Mouse (Mus musculus): ENCODE measurements around the gene Abcb1b.
"Not testable (repeated sequence)": the region's sequence is repeated elsewhere in the genome, so short reads cannot be mapped to it uniquely, and the experiment has no call there.

Abcb1b gene

DNA sequence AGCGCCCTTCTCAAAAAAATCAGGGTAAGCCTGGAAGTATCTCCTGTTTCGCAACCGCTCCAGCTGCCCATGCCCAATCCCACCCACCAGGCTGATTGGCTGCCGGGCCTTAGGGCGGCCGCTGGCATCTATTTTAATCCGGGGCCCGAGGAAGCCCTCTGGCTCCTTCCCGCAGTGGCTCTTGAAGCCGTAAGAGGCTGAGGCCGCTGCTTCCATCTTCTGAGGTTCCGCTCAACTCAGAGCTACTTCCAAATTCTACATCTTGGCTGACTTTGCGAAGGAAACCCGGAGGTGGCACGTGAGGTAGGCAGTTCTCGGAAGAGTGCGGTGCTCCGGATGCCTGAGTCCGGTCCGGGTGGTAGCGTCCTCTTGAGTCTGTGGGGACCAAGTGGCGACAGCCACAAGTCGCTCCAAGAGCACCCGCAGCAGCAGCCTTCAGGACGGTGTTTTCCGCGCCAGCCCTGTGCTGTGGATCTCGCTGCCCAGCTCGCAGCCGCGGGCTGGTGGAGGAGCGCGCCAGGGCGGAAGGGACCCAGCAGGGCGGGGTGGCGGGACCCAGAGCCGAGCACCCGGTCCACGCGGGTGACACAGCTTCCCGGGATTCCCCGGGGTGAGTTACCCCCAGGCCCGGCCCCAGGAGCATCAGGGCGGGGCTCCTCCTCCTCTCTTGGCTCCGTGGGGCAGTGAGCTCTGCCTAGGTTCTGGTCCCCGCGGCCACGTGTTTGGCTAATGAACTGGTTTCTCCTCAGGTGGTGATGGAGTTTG lies at the start of gene Abcb1b:
TSS of gene Abcb1b (plus strand) at position 161 of the 765 bp plus-strand sequence.
- DNase-seq (ENCODE audit: low read depth, low spot score) = peak; percentile 76

DNA sequence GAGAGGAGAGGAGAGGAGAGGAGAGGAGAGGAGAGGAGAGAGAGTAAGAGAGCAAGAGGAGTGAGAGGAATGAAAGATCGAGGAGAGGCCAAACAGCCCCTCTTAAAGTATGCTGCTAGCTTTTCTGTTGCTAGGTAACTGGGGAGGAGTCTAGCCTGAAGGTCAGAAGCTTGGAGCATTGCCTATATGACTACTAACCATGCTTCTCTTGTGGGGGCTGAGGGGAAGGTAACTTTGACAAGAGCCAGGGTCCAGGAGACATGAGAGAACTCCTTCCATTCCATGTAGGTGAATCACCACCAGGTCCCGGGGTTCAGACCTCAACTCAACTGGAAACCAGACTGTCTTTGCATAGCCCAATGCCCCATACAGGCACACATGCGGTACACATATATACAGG lies 25.1 kb upstream of the Abcb1b start:
- no peak for DNase-seq (ENCODE audit: low read depth, low spot score)

DNA sequence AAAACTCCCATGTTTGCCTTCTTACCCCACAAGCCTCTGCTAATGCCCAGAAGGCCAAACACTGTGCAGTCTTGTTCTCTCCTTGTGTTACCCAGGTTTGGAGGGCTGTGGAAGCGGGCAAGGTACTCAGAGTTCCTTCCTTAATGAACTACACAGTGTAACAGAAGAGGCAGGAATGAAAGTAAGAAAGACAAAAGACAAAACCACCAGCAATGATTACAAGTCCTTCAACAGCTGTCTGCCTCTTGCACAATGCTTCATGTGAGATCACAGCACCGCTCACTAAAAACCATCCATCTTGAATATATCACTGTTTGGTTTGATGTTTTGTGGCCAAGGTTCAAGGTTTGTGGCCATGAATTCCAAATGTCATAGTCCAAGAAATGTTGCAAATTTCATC lies 19.6 kb upstream of the Abcb1b start:
- no peak for DNase-seq (ENCODE audit: low read depth, low spot score)

DNA sequence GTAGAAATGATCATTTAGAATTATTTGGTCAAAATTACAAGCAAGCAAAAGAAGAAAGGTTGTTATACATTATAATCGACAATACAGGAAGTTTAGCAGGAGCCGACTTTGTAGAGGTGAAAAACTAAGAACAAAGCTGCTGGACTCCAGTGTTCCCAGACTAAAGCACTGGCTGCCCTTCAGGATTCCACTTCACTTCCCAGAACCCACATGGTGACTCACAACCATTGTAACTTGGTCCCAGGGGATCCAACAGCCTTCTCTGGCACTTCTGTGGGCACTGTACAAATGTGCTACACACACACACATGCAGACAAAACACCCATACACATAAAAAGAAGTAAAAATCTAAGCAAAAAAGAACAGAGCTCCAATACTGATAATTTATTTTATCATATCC lies 19.2 kb upstream of the Abcb1b start:
- DNase-seq (ENCODE audit: low read depth, low spot score) = no peak

DNA sequence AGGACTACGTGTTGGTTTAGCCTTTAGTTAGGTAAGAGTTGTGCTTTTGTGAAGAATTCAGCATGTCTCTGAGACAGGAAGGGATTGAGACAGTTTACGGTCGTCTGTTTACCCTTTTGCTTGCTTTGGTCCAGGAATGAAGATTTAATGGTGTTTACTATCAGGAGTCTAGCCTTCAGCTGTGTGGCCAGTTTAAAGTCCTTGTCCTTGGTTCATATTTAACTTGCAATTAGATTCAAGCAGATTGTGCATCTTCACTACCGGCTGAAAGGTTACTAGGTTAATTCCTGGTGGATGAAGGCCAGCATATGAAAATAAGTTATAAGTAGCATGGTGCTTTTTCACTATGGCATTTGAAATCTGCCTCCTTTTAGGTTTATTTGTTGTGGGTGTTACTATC lies 5.7 kb upstream of the Abcb1b start:
- no peak for DNase-seq (ENCODE audit: low read depth, low spot score)

DNA sequence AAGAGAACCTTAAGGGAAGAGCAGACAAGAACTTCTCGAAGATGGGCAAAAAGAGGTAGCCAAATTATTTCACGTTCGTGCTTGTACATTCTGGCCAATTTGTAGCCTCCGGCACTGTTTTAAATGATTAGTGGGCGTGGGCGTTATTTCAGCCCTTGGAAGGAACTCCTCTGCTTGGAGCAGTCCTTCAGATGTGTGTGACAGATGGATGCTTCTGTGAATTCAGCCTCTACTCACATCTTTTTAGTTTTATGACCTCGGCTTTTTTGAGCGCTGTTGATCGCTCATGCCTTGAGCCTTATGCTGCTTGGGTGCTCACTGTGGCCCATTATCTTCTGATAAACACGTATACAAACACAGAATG lies 787 bp downstream of the Abcb1b start:
- DNase-seq (ENCODE audit: low read depth, low spot score) = no peak

DNA sequence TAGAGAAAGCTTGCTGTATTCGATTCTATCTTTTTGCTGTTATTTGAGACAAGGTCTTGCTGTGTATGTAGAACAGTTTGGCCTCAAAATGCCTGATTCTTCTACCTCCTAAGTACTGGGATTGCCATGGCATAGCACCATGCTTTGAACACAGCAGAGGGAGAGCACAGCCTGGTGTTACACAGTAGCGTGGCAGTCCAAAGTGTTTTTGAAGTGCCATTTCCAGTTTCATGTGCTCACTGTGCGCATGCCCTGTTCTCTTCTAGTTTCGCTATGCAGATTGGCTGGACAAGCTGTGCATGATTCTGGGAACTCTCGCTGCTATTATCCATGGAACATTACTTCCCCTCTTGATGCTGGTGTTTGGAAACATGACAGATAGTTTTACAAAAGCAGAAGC lies 7.8 kb downstream of the Abcb1b start:
- DNase-seq (ENCODE audit: low read depth, low spot score) = peak; percentile 39

DNA sequence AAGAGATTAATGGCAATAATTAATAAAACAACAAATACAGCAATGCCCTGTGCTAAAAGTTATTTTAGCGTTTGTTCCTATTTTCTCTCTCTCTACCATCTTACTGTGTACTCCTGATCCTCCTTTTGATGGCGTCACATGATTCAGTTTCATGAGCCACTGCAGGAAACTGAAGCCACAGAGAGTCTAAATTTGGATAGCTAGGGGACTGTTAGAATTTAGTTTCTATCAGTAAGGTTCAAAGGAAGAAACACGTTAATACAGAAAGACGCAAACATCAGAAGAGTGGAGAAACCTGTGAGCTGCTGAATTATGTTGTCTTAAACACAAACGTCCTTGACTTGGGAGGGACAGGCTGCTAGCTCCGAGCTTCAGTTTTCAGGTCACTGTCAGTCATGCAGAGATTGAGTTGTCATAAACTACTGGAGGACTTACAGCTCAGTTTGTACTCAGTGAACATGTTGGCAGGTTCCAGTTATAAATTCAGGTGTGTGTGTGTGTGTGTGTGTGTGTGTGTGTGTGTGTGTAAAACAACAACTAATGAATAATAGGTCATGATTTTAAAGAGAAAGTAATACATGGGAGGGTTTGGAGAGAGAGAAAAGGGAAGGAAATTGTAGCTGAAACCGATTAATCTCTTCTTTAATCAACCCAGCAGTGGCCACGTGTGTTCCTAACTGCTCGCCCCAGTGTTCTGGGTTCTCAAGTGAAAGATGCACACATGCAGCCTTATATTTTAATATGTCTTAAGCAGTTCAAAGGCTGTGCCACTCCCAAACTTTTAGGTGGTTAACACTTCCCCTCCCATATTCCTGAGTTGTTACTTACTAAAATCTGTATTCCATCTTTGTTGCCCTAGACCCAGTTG lies 9.4 kb downstream of the Abcb1b start:
- DNase-seq (ENCODE audit: low read depth, low spot score) = peak; percentile 13

DNA sequence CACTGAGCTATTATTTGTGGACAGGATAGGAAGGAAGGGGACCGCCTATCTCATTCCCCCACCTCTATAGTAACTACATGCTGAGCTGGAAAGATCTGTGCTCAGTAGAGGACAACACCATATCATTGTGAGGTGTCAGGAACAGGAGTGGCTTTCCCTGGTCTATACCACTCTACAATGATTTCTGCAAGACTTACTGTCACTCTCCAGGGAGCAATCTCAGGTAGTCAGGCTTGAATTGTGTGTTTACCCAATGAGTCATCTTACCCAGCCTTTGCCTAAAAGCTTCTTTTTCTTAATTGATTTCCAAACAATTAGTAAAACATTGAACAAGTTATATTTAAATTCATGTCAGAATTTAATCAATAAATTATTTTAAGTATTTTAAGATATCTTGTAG lies 15.9 kb downstream of the Abcb1b start:
- DNase-seq (ENCODE audit: low read depth, low spot score) = no peak

DNA sequence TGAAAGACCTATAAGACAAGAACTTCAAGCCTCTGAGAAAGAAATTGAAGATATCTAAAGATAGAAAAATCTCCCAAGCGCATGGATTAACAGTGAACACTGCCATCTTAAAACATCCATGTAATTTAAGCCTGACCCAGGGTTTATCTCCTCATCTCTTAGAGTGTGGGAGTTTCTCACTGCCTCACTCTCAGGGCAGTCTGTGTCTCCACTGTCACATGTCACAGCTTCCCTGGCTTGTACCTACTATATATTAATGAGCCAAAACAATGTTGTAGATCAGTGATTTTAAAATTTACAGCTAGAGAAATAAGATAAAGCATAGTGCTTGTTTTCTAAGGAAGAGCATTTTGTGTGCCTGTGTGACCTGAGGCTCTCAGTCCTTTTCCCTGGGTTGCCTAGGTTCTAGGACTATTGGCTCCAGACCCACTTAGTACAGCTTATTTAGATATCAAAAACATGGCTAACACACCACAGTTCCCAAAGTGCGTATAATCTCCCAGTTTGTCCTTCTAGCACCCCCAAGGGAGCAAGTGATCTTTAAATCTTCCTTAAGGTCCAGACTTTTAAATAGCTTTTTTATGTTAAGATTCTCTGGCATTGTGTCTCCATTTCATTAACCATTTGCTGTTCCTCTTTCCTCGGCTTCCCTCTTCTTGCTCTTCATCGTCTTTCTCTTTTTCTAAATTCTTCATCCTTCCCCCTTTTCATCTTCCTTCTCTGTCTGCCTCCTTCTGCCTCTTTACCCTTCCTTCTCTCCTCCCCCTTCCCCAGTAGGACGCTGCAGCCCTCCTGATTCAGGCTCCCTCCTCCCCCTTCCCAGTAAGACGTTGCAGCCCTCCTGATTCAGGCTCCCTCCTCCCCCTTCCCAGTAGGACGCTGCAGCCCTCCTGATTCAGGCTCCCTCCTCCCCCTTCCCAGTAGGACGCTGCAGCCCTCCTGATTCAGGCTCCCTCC lies 22.0 kb downstream of the Abcb1b start:
- peak; percentile 68 for DNase-seq (ENCODE audit: low read depth, low spot score)

DNA sequence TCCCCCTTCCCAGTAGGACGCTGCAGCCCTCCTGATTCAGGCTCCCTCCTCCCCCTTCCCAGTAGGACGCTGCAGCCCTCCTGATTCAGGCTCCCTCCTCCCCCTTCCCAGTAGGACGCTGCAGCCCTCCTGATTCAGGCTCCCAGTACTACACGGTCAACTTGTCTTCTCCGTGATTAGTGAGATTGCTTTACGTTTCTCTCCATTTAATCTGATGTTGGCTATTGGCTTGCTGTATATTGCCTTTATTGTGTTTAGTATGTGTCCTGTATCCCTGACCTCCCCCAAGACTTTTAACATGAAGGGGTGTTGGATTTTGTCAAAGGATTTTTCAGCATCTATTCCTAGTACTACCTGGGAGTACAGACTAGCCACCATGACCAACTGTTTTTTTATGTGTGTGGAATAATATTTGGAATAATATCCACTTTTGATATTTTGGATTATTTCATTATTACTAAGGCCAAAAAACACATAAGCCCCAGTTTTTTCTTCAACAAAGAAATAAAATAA lies 22.7 kb downstream of the Abcb1b start:
- peak; percentile 12 for DNase-seq (ENCODE audit: low read depth, low spot score)

DNA sequence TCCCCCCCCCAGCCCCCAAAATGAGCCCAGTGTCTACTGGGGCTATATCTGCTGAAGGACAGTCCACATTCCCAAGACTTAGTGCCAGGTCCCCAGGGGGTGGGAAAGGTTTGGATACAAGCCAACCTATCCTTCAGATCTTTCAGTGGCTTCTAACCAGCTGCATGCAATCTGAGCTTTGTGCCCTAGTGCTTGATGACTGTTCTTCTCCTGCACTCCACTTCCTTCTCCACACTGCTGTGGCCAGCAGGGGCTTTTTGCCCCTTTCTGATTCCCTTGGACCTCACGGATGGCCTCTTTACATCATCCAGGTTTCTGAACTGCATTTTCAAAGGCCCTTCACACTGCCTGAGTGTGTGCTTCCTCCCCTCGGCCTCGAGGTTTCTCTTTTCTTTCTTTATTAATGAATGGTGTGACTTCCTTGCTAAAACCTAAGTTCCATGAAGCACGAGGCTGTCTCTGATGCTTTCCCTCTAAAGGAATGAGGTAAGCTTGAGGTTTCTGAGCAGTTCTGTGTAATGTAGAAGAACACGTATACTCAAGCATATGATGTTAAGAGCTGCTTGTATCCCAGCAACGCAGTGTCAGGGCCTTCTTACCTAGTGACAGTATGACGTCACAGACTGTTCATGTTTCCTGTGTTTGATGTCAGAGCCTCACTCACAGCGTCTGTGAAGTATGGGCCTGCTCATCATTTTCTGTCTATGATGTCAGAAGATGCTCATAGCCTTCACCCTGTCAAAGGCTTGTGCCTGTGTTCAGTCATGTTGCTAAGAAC lies 40.9 kb downstream of the Abcb1b start:
- no peak for DNase-seq (ENCODE audit: low read depth, low spot score)

DNA sequence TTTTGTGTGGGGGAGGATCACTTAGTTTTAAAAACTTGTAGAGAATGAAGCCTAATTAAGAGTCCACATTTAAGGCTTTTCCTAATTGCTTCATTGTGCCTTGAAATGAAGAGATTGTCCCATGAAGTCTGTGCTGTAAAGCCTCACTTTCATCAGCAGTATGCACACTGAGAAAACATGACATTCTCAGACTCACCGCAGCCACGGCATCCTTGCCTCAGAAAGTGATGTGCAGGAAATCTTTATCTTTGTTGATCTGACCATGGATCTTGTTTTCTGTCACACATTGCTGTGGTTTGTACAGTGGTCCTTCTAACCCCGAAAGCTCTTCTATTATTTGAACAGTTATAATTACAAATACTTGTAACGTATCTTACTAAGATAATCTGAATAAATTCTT lies 41.7 kb downstream of the Abcb1b start:
- no peak for DNase-seq (ENCODE audit: low read depth, low spot score)

DNA sequence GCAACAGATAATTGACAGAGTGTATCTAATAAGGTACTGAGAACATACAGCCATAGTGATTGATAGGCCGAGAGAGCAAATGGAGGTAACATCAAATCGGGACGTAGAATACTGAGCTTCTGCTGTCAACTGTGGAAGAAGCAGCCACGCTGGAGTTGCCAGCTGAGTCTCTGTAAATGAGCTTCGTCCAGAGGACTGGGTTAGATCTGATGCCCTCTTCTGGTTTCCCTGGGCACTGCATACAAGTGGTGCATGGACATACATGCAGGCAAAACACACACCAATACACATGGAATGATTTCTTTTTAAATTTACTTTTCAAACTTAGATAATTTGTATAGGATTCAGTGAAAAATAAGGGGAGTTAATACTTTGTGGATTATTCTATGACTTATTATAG lies 42.9 kb downstream of the Abcb1b start:
- DNase-seq (ENCODE audit: low read depth, low spot score) = peak; percentile 72

DNA sequence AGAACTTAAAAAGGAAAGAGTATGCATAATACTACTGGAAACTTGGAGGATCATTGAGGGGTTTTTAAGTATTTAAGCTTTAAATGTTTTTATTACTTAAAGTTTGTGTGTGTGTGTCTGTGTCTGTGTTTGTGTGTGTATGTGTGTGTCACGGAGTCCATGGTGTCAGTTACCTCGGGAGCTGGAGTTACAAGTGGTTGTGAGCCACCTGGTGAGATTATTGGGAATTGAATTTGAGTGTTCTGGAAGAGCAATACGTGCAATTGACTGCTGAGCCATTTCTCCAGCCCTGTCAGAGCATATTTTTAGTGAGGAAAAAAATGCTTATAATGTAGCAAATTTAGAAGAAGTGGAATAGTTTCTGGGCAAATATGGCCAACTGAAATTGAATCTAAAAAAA lies 44.9 kb downstream of the Abcb1b start:
- DNase-seq (ENCODE audit: low read depth, low spot score) = peak; percentile 32

DNA sequence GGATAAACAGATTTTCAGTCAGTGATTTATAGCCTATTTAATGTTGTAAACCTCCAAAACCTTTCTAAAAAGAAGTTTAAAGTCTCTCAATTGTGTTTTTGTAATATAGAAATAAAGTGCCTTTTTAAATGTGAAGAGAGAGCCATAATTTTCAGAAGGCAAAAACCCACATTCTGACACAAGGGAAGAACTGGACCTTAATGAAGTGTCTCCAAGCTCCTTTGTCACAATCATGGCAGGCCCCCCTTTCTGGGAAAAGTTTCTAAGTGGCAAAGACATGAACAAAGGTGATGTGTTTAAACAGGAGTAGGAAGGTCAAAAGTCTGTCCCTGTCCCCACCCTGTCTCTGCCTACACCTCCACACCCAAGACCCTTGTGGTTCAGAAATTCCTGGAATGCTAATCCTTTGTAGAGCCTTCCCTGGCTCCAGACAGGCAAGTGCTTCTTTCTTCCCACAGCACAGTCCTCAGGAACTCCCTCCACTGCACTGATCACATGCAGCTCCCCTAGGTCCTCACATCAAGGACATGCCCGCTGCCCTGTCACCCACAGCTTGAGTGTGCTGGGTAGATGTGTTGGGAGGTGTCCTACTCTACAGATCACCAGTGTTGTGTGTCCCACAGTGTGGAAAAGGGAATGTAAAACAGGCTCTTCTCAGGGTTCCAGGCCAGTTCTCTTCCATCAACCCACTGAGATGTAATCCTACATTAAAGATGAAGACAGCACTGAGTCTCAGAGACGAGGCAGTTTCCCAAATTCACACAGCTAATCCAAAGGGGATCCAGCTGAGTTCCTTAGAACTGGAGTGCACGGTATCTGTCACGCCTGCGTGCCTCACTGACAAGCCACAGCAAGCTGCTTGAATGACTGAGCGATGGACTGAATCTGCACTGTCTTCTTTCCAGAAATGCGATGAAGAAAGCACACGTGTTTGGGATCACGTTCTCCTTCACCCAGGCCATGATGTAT lies 50.9 kb downstream of the Abcb1b start:
- not testable (repeated sequence) for DNase-seq (ENCODE audit: low read depth, low spot score)

DNA sequence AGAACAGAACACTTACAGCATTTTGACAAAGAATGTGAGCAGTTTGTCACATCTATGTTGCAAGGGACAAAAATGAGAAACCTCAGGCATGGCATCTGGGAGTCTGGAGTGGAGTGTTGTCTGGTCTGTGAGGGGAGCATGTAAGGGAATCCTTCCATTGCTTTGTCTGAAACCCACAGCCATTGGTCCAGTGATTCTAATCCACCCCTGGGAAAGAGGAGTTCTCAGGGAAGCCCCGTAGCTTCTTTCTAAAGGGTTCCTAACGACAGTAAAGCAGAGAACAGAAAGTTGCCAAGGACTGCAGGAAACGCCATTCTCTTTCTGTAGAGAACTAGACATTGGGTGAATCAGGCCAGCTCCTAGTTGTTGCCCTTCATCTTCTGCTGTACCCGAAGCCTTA lies 52.9 kb downstream of the Abcb1b start:
- DNase-seq (ENCODE audit: low read depth, low spot score) = no peak

DNA sequence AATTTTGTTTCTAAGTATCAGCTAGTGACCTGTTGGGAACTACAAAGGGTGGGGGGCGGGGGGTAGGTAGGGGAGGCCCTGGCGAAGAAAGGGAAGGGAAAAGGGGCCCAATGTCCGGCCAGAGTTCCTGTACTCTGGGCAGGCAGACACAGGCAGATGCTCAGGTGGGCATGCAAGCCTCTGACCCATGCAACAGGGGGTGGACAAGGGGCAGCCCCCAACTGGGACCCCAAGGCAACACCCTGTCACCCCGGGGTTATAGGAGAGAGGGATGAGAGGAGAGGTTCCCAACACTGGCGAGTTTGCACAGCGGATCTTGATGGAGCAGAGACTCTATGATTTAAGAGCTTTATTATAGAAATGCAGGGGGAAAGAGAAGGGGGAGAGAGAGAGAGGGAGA lies 59.3 kb downstream of the Abcb1b start:
- no peak for DNase-seq (ENCODE audit: low read depth, low spot score)

DNA sequence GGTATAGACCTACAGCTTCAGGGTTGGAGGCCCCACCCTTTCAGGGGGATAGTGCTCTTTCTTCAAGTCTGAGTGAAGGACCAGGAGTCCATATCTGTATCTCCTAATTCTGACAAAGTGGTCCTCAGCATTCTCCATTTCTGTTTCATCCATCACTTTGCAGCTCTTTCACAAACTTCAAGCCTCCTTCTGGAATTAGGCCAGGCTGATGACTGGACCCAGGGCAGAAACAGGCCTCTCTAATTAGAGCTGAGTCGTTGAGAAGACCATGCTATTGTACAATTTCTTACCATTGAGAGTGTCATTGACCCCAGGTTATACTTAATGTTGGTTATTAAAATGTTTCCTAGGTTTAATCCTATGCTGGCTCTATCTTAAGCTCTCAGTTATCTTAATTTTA lies 63.9 kb downstream of the Abcb1b start:
- DNase-seq (ENCODE audit: low read depth, low spot score) = no peak
